15 mouse cellular contexts compared by ENCODE assay signal in the genomic region with DNA sequence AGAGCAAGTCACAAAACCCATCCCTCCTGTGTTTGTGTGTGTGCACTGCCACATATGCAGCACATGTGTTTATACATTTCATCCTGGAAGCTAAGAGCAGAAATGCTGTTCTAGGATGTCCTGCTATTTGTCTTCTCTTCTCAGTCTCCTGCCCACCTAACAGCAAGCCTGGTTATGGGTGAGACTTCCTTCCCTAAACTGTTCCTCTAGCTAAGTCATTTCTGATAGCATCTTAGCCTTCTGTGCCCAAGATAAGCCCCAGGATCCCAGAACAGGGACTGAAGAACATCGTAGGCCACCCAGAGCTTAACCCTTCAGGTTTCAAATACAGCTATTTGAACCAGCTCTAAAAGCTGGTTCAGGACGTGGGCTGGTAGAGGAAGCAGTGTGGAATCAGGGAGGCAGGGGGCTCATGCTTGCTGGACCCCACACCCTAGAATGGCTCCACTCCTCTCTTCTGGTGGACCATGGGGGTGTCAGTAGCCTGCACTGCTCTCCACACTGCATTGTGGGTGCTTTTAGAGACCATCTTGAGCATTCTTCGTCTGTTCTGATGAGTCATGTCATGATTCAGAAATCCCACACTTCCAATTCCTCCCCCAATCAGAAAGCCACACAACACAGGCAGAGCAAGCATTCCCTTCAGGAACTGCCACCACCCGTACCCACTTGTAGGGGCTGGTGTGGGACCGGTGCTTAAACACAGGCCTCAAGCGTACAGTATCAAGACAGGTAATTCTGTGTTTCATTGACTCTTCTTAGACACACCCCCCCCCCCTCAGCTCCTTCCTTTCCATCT. TPM values are rescaled to one million over a fixed set of nuclear protein-coding genes. Genes with fewer than 3 reads are reported as not detected.
DNase-seq lines count a peak whose midpoint lies in the region; ATAC-seq and TF ChIP-seq lines count a peak whose summit lies in the region.
"Had no signal": no experiment of that assay in that cellular context is flagged by ENCODE, and none has a peak within 500 bp of the region (broad histone marks: within the 10 kb centered on the region; RNA-seq: fewer than 3 reads in every experiment).

No protein-coding gene starts in this region.

- no peak for TF ChIP-seq POLR2A in MEL (IDR thresholded peaks at IDR 0.05; ENCODE audit: control insufficient read depth in 1 of 2, insufficient read depth in 1 of 2, low read depth in 1 of 2, low read length in 2 of 2, poor library complexity in 1 of 2)
- no peak for TF ChIP-seq POLR2A in olfactory bulb, adult 2 months (IDR thresholded peaks at IDR 0.05; ENCODE audit: insufficient read depth, low read depth, low read length)

- no peak for TF ChIP-seq CTCF in lung, postnatal 0 days (IDR thresholded peaks at IDR 0.05)
- 0 out of 6 replicates have a peak, but pooled peaks of 1 of the 3 experiments have one; percentile 5 for TF ChIP-seq CTCF in MEL (IDR thresholded peaks at IDR 0.05 in 2 of 3, conservative IDR thresholded peaks at IDR 0.05 in 1 of 3; ENCODE audit: control insufficient read depth in 1 of 3, insufficient read depth in 1 of 3, low read depth in 2 of 3, low read length in 3 of 3, poor library complexity in 1 of 3, severe bottlenecking in 1 of 3)
- TF ChIP-seq CTCF in olfactory bulb, adult 2 months (IDR thresholded peaks at IDR 0.05; ENCODE audit: insufficient read depth, low read depth, low read length): no peak

- H3K27me3 ChIP-seq in lung, postnatal 0 days (replicated peaks; ENCODE audit: insufficient read depth, low read length): no peaks in the 10 kb centered on the region
- H3K27me3 ChIP-seq in MEL (ENCODE audit: control insufficient read depth in 1 of 2, insufficient read depth in 2 of 2, low read length in 2 of 2): no peaks in the 10 kb centered on the region
- no peaks in the 10 kb centered on the region for H3K27me3 ChIP-seq in forebrain, embryonic 14.5 days (replicated peaks; ENCODE audit: control insufficient read depth, insufficient read depth, low read length)
- H3K27me3 ChIP-seq: heart, embryonic 15.5 days; liver, embryonic 13.5 days had no signal

- no peak overlapping the region for H3K4me3 ChIP-seq in lung, postnatal 0 days (ENCODE audit: low read depth, low read length)
- H3K4me3 ChIP-seq in MEL (ENCODE audit: control insufficient read depth in 1 of 2, insufficient read depth in 1 of 2, low read depth in 2 of 2, low read length in 2 of 2): no peak overlapping the region
- no peak overlapping the region for H3K4me3 ChIP-seq in olfactory bulb, adult 2 months (ENCODE audit: insufficient read depth, low read depth, low read length)
- H3K4me3 ChIP-seq in forebrain, embryonic 14.5 days (ENCODE audit: low read depth, low read length): no peak overlapping the region
- H3K4me3 ChIP-seq: heart, embryonic 15.5 days; liver, embryonic 13.5 days had no signal

- TF ChIP-seq RAD21 in MEL (IDR thresholded peaks at IDR 0.05; ENCODE audit: low read depth, low read length): no peak

- H3K36me3 ChIP-seq in lung, postnatal 0 days (ENCODE audit: insufficient read depth, low read length): peaks cover 5% of the 10 kb centered on the region; the same call in 1 of the 2 replicates
- peaks cover 0 to 25% of the 10 kb centered on the region in 2 experiments; a peak in 2 of 4 replicates for H3K36me3 ChIP-seq in MEL (ENCODE audit: control insufficient read depth in 1 of 2, insufficient read depth in 2 of 2, low read length in 2 of 2)
- H3K36me3 ChIP-seq in forebrain, embryonic 14.5 days (ENCODE audit: control insufficient read depth, insufficient read depth, low read length): peaks cover 50% of the 10 kb centered on the region
- H3K36me3 ChIP-seq: liver, embryonic 13.5 days had no signal

- H3K27ac ChIP-seq in lung, postnatal 0 days (ENCODE audit: low read length): no peak overlapping the region
- H3K27ac ChIP-seq in MEL (ENCODE audit: control insufficient read depth, low read depth, low read length): peak overlapping the region; percentile 14; the same call in 1 of the 2 replicates
- H3K27ac ChIP-seq in olfactory bulb, adult 2 months (ENCODE audit: insufficient read depth, low read depth, low read length): peak overlapping the region; percentile 52
- no peak overlapping the region for H3K27ac ChIP-seq in forebrain, embryonic 14.5 days (ENCODE audit: low read depth, low read length)
- H3K27ac ChIP-seq: heart, embryonic 15.5 days; liver, embryonic 13.5 days had no signal

- no peaks in the 10 kb centered on the region for H3K9me3 ChIP-seq in lung, postnatal 0 days (ENCODE audit: low read length)
- no peaks in the 10 kb centered on the region for H3K9me3 ChIP-seq in MEL (replicated peaks; ENCODE audit: insufficient read depth, low read length)
- H3K9me3 ChIP-seq in forebrain, embryonic 14.5 days (replicated peaks; ENCODE audit: control insufficient read depth, low read length): no peaks in the 10 kb centered on the region
- H3K9me3 ChIP-seq: heart, embryonic 15.5 days; liver, embryonic 13.5 days had no signal

- ATAC-seq in frontal cortex, adult (ENCODE audit: low TSS enrichment): peak; percentile 33
- no peak for ATAC-seq in lung, postnatal 0 days
- no peak for ATAC-seq in forebrain, embryonic 14.5 days
- ATAC-seq: forebrain, postnatal 0 days had no signal

- no peak overlapping the region for H3K4me2 ChIP-seq in lung, postnatal 0 days (replicated peaks; ENCODE audit: low read depth, low read length)
- H3K4me2 ChIP-seq in forebrain, embryonic 14.5 days (ENCODE audit: low read length): no peak overlapping the region
- H3K4me2 ChIP-seq: heart, embryonic 15.5 days; liver, embryonic 13.5 days; midbrain, embryonic 11.5 days had no signal

- no peak for DNase-seq in frontal cortex, postnatal 14 days (ENCODE audit: low spot score in 2 of 2)
- DNase-seq in lung, postnatal 0 days (ENCODE audit: low spot score): no peak
- DNase-seq in lung, postnatal 10 days: no peak
- peak; percentile 56 for DNase-seq in MEL (ENCODE audit: low read depth, low spot score)
- no peak for DNase-seq in forebrain, embryonic 14.5 days (ENCODE audit: low spot score)
- DNase-seq: cerebellum, postnatal 25 days; forebrain, postnatal 0 days; liver, embryonic 13.5 days; lung, postnatal 14 days; spleen, adult 18-20 months; thymus, postnatal 25 days had no signal

- TF ChIP-seq EP300 in lung, postnatal 0 days (IDR thresholded peaks at IDR 0.05): 0 out of 2 replicates have a peak, but pooled peaks have one; percentile 6
- peak; percentile 57 to 69 for TF ChIP-seq EP300 in MEL (IDR thresholded peaks at IDR 0.05; ENCODE audit: low read depth in 1 of 2, low read length in 2 of 2)

- peaks cover 3% of the 10 kb centered on the region; the same call in 1 of the 2 replicates for H3K79me2 ChIP-seq in MEL (ENCODE audit: control insufficient read depth, insufficient read depth, low read length, poor library complexity)

- H3K9ac ChIP-seq in lung, postnatal 0 days (replicated peaks; ENCODE audit: low read depth): no peak overlapping the region
- no peak overlapping the region for H3K9ac ChIP-seq in MEL (ENCODE audit: control insufficient read depth, low read depth, low read length, poor library complexity, severe bottlenecking)
- no peak overlapping the region for H3K9ac ChIP-seq in forebrain, embryonic 14.5 days (ENCODE audit: low read length)
- H3K9ac ChIP-seq: forebrain, postnatal 0 days; heart, embryonic 15.5 days; liver, embryonic 13.5 days had no signal

- H3K4me1 ChIP-seq in lung, postnatal 0 days (ENCODE audit: insufficient read depth, low read depth, low read length): peaks cover 10% of the 10 kb centered on the region; the same call in 1 of the 2 replicates
- peaks cover 10 to 31% of the 10 kb centered on the region in 2 experiments for H3K4me1 ChIP-seq in MEL (ENCODE audit: control insufficient read depth in 1 of 2, insufficient read depth in 2 of 2, low read length in 2 of 2)
- peaks cover 32% of the 10 kb centered on the region for H3K4me1 ChIP-seq in olfactory bulb, adult 2 months (ENCODE audit: control insufficient read depth, insufficient read depth, low read length)
- H3K4me1 ChIP-seq in forebrain, embryonic 14.5 days (ENCODE audit: control insufficient read depth, insufficient read depth, low read length): peaks cover 14% of the 10 kb centered on the region

- 64% methylated on average over 6 of the region's 6 CpGs for WGBS in lung, postnatal 0 days
- WGBS in olfactory bulb, adult 2 months: 44% methylated on average over 6 of the region's 6 CpGs
- WGBS in forebrain, embryonic 14.5 days: 88% methylated on average over 6 of the region's 6 CpGs

RNA-seq across cellular contexts. Expression of a gene that starts 7.8 kb away (rescaled TPM):
- 45.6 and 53.0 TPM in 2 replicates for polyA plus RNA-seq in lung, postnatal 0 days (2015; fragmentation: Nextera tagmentation; extraction: Ambion mirVana)
- total RNA-seq in MEL (2012; rRNA removed): 3.6 and 5.0 TPM in 2 replicates
- polyA plus RNA-seq in MEL (2012; ENCODE audit: insufficient read depth in 1 of 2, insufficient read length in 2 of 2, low read depth in 1 of 2, low replicate concordance in 2 of 2, missing spikeins in 1 of 2): 10 to 100 TPM in 1 of 2 experiments, not detected in 1; 10.6 TPM
- not detected in 2 replicates for polyA plus RNA-seq in olfactory bulb, adult 2 months (2012; ENCODE audit: insufficient read depth, insufficient read length, low replicate concordance, missing spikeins)
- polyA plus RNA-seq in forebrain, embryonic 14.5 days (2014; fragmentation: Nextera tagmentation; extraction: Ambion mirVana): 54.2 and 56.5 TPM in 2 replicates

RNA-seq across cellular contexts. Expression of a gene that starts 9.6 kb away (rescaled TPM):
- 0.12 and 0.13 TPM in 2 replicates for polyA plus RNA-seq in lung, postnatal 0 days (2015; fragmentation: Nextera tagmentation; extraction: Ambion mirVana)
- 0.08 and 0.10 TPM in 2 replicates for total RNA-seq in MEL (2012; rRNA removed)
- polyA plus RNA-seq in MEL (2012; ENCODE audit: insufficient read depth in 1 of 2, insufficient read length in 2 of 2, low read depth in 1 of 2, low replicate concordance in 2 of 2, missing spikeins in 1 of 2): under 1 TPM in 1 of 2 experiments, not detected in 1; 0.56 TPM
- polyA plus RNA-seq in olfactory bulb, adult 2 months (2012; ENCODE audit: insufficient read depth, insufficient read length, low replicate concordance, missing spikeins): not detected in 2 replicates
- polyA plus RNA-seq in forebrain, embryonic 14.5 days (2014; fragmentation: Nextera tagmentation; extraction: Ambion mirVana): 1.1 and 1.8 TPM in 2 replicates
- polyA plus RNA-seq: liver, embryonic 13.5 days had no signal

RNA-seq across cellular contexts. Expression of a gene that starts 19.9 kb away (rescaled TPM):
- 11.2 and 12.8 TPM in 2 replicates for polyA plus RNA-seq in lung, postnatal 0 days (2015; fragmentation: Nextera tagmentation; extraction: Ambion mirVana)
- total RNA-seq in MEL (2012; rRNA removed): 0.33 and 0.39 TPM in 2 replicates
- 1 to 10 TPM in 1 of 2 experiments, not detected in 1; 1.5 TPM for polyA plus RNA-seq in MEL (2012; ENCODE audit: insufficient read depth in 1 of 2, insufficient read length in 2 of 2, low read depth in 1 of 2, low replicate concordance in 2 of 2, missing spikeins in 1 of 2)
- not detected in 2 replicates for polyA plus RNA-seq in olfactory bulb, adult 2 months (2012; ENCODE audit: insufficient read depth, insufficient read length, low replicate concordance, missing spikeins)
- polyA plus RNA-seq in forebrain, embryonic 14.5 days (2014; fragmentation: Nextera tagmentation; extraction: Ambion mirVana): 1.1 TPM in 2 replicates

RNA-seq across cellular contexts. Expression of a gene that starts 40.9 kb away (rescaled TPM):
- polyA plus RNA-seq in lung, postnatal 0 days (2015; fragmentation: Nextera tagmentation; extraction: Ambion mirVana): 56.0 and 59.4 TPM in 2 replicates
- total RNA-seq in MEL (2012; rRNA removed): 4.0 and 4.2 TPM in 2 replicates
- 10 to 100 TPM in 1 of 2 experiments, not detected in 1; 13.1 TPM for polyA plus RNA-seq in MEL (2012; ENCODE audit: insufficient read depth in 1 of 2, insufficient read length in 2 of 2, low read depth in 1 of 2, low replicate concordance in 2 of 2, missing spikeins in 1 of 2)
- polyA plus RNA-seq in olfactory bulb, adult 2 months (2012; ENCODE audit: insufficient read depth, insufficient read length, low replicate concordance, missing spikeins): not detected in 2 replicates
- 15.3 and 17.2 TPM in 2 replicates for polyA plus RNA-seq in forebrain, embryonic 14.5 days (2014; fragmentation: Nextera tagmentation; extraction: Ambion mirVana)

RNA-seq across cellular contexts. Expression of a gene that starts 48.8 kb away (rescaled TPM):
- polyA plus RNA-seq in lung, postnatal 0 days (2015; fragmentation: Nextera tagmentation; extraction: Ambion mirVana): 62.6 and 63.3 TPM in 2 replicates
- total RNA-seq in MEL (2012; rRNA removed): 136 and 145 TPM in 2 replicates
- 100 to 1,000 TPM in 1 of 2 experiments, not detected in 1; 136 TPM for polyA plus RNA-seq in MEL (2012; ENCODE audit: insufficient read depth in 1 of 2, insufficient read length in 2 of 2, low read depth in 1 of 2, low replicate concordance in 2 of 2, missing spikeins in 1 of 2)
- polyA plus RNA-seq in olfactory bulb, adult 2 months (2012; ENCODE audit: insufficient read depth, insufficient read length, low replicate concordance, missing spikeins): not detected in 2 replicates
- polyA plus RNA-seq in forebrain, embryonic 14.5 days (2014; fragmentation: Nextera tagmentation; extraction: Ambion mirVana): 67.1 and 68.4 TPM in 2 replicates

Comparison
In these comparisons a context has a peak if more than half of its experiments do, and no peak if none do; other contexts are left out.
1. H3K27ac ChIP-seq: peak in MEL (single experiment) and olfactory bulb, adult 2 months (single experiment); none in lung, postnatal 0 days (single experiment) and forebrain, embryonic 14.5 days (single experiment).